Comparison of ENCODE assay signal across 27 mouse cellular contexts in the genomic region with DNA sequence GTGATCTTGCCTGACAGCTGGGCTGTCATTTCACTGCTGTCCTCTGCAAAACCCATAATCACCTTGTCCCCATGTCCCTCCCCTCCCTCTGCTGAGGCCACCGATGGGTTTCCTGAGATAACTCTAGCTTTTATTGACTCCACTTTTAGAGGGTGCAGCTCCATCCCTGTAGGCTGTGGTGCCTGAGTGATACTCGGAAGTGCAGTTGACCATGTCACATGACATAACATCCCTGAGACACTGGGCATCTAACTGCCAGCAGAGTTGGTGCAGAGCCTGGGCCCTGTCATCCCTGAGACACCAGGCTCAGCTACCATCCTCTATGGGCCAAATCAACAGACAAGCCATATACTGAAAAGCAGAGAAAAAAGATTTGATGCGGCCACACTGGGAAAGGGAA.
"Had no signal": no experiment of that assay in that cellular context is flagged by ENCODE, and none has a peak within 500 bp of the region (broad histone marks: within the 10 kb centered on the region; RNA-seq: fewer than 3 reads in every experiment).

No protein-coding gene starts in this region.

- DNase-seq: gastrocnemius, adult 2 months; gastrocnemius, postnatal 10 days; gastrocnemius, postnatal 25 days; heart, adult 2 months; heart, postnatal 14 days; heart, postnatal 4 days; kidney, adult 18-20 months; kidney, adult 8-10 months; kidney, postnatal 10 days; kidney, postnatal 25 days; kidney, postnatal 4 days; layer of hippocampus, adult 9-11 months; layer of hippocampus, postnatal 36 days had no signal

- H3K27ac ChIP-seq: gastrocnemius, adult 2 months; heart, adult 2 months; heart, embryonic 13.5 days; heart, embryonic 15.5 days; hindbrain, embryonic 10.5 days; hindbrain, embryonic 12.5 days; hindbrain, embryonic 14.5 days; intestine, embryonic 15.5 days; layer of hippocampus, adult 2 months; limb, embryonic 13.5 days; limb, embryonic 15.5 days; liver, embryonic 12.5 days; liver, embryonic 14.5 days had no signal

- H3K4me1 ChIP-seq: heart, embryonic 13.5 days; heart, embryonic 15.5 days; hindbrain, embryonic 10.5 days; hindbrain, embryonic 12.5 days; intestine, embryonic 15.5 days; limb, embryonic 13.5 days; limb, embryonic 15.5 days; liver, embryonic 12.5 days had no signal

- ATAC-seq: hindbrain, embryonic 16.5 days; inflammation-experienced regulatory T-cells, adult 6 months; intestine, embryonic 15.5 days; intestine, postnatal 0 days; liver, embryonic 12.5 days had no signal

- H3K4me3 ChIP-seq: gastrocnemius, adult 2 months; heart, adult 2 months; heart, embryonic 13.5 days; heart, embryonic 15.5 days; hindbrain, embryonic 10.5 days; hindbrain, embryonic 12.5 days; intestine, embryonic 15.5 days; layer of hippocampus, adult 2 months; limb, embryonic 13.5 days; limb, embryonic 15.5 days; liver, embryonic 12.5 days had no signal

- H3K27me3 ChIP-seq: heart, embryonic 13.5 days; heart, embryonic 15.5 days; hindbrain, embryonic 12.5 days; intestine, embryonic 15.5 days; limb, embryonic 13.5 days; limb, embryonic 15.5 days; liver, embryonic 12.5 days had no signal
